Mouse (Mus musculus) sigmoid colon, adult 10 weeks (tissue): ENCODE results near the gene Lrrc17. TPM values are rescaled to one million over a fixed set of nuclear protein-coding genes. Genes with fewer than 3 reads are reported as not detected.

Experiments
- polyA plus RNA-seq: library from polyadenylated mRNA; stranded (reverse); fragments of 350-450 nt; fragmentation: Illumina TruSeq; extraction: RNeasy Lipid Tissue Mini Kit (QIAGEN cat#74804); gene quantifications from one replicate; pipeline ENCODE4 v1.2.3, GENCODE M21; 2014; ENCODE audit warnings: low read depth, low replicate concordance

Lrrc17 gene
- polyA plus RNA-seq = 4.5 TPM

DNA sequence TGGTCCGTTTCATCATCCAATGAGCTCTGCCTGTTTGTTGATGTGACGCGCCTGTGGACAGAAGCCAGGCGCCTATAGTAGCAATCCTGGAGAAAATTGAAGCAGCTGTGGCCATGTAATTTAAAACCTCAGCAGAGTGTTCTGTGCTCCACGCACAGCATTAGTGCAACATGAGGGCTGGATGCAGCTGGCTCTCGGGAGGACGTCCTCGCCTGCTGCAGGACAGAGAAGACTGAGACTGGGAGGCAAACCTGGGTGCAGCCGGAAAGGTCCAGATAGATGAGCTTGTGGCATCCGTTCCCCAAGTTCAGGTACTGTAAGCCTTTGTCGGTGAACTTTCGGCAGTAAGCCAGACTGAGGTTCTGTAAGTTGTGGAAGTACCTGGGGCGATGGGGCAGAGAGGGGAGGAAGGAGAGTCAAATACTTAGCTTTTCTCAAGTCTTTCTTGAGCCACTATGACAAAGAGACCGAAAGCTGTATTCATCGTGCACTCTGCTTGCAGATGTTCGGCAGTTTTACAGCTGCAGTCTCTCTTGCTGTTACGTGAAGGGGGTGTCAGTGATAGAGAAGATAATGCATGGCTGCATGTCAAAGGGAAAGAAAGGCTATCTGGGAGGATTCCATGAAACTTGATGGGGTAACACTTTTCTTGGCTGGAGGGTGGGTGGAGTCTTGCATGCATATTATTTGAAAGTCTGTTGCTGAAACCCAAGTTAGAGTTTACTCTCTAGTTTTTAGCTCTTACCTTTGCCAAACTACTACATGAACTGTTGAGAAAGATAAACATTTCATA, at the start of gene Lrrc17:
TSS of gene Lrrc17 (plus strand) at position 151 of the 793 bp plus-strand sequence.

Other genes with a start within 250 kb of the Lrrc17 start
- gene Fgl2, start 170.9 kb upstream of the Lrrc17 start, polyA plus RNA-seq = 143 TPM
- gene Ccdc146, start 118.9 kb upstream of the Lrrc17 start, polyA plus RNA-seq = 1.3 TPM
- 14.3 TPM for gene Fam185a, start 118.6 kb upstream of the Lrrc17 start, polyA plus RNA-seq
- 0.44 TPM for gene Fbxl13, start 102.1 kb downstream of the Lrrc17 start, polyA plus RNA-seq
- 72.0 TPM for gene Armc10, start 102.3 kb downstream of the Lrrc17 start, polyA plus RNA-seq
- gene Napepld, start 157.8 kb downstream of the Lrrc17 start, polyA plus RNA-seq = 14.1 TPM
- 349 TPM for gene Pmpcb, start 193.6 kb downstream of the Lrrc17 start, polyA plus RNA-seq
- gene Dnajc2, start 241.7 kb downstream of the Lrrc17 start, polyA plus RNA-seq = 90.8 TPM
- gene Psmc2, start 241.7 kb downstream of the Lrrc17 start, polyA plus RNA-seq = 44.5 TPM